Mouse (Mus musculus): Measurements from ENCODE around the gene Gm20388.

DNA sequence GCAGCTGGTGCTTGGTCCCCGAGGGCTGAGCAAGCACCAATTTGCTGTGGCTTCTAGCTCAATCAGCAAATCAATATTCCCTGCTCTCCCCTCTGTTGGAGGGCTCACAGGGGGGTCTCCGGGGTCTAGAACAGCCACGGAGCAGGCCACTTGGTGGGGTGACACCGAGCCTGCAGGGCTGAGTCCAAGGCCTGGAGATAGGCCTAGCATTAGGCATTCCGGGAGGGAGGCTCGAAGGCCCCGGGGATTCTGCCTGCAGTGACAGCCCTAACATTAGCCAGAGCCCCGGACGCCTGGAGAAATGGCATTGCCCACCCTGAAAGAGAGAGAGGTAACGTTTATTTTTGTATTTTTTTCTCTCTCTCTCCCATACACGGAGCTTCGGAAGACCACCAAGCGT, 972.0 kb downstream of the Gm20388 start:
- TF ChIP-seq CTCF (IDR thresholded peaks at IDR 0.05; ENCODE audit: low read depth, low read length): no peak
- no peak for TF ChIP-seq POLR2A (IDR thresholded peaks at IDR 0.05; ENCODE audit: insufficient read depth, low read length)

Measured in ES-Bruce4 (cell line).